Mouse (Mus musculus): Measurements from ENCODE around the gene Slc25a21.

GRCm38 (mm10) chr12:57233386-57233785 lies 36.1 kb upstream of the Slc25a21 start:
- TF ChIP-seq CTCF (IDR thresholded peaks at IDR 0.05; ENCODE audit: low read depth, low read length) (no peak), POLR2A (IDR thresholded peaks at IDR 0.05; ENCODE audit: extremely low read depth, insufficient read depth, low read length) (no peak)
